Mouse (Mus musculus) inflammation-experienced regulatory T-cells, adult 6 months (primary cell): ENCODE results near the gene Vmn1r121. TPM values are rescaled to one million over a fixed set of nuclear protein-coding genes. Genes with fewer than 3 reads are reported as not detected.
"Not testable (repeated sequence)": the region's sequence is repeated elsewhere in the genome, so short reads cannot be mapped to it uniquely, and the experiment has no call there.

Source experiments
- ATAC-seq: one replicate; pipeline ENCODE4 v1.8.0; 2017
- polyA plus RNA-seq, 3 experiments: library from polyadenylated mRNA; unstranded; fragments of 100-300 nt; shearing (Covaris generic); gene quantifications; one replicate each; pipeline ENCODE4 v1.2.1; 2017

The Vmn1r121 gene
- not detected for polyA plus RNA-seq

DNA sequence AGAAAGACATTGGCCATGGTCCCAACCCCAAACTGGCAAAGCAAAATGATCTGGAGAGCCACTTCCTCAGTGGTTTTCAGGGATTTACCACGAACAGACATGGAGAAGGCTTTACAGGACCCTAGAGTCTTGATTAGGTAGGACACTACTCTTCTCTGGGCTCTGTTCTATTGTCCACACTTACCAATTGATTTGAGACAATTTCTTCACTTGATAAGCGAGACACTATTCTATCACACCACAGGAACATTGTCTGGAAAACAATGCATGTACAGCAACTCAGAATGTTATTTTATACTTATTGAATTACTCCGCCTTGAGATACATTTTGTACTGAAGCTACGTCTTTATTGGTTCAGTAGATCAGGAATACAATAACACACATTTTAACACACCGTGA, at the start of gene Vmn1r121:
TSS of gene Vmn1r121 (minus strand) at position 101 of the 400 bp plus-strand sequence.
- not testable (repeated sequence) for ATAC-seq

GRCm38 (mm10) chr7:21134028-21134427, 35.7 kb upstream of the Vmn1r121 start, which contains the start of gene Vmn1r122:
TSS of gene Vmn1r122 (minus strand) at chr7:21134128.
- not testable (repeated sequence) for ATAC-seq

DNA sequence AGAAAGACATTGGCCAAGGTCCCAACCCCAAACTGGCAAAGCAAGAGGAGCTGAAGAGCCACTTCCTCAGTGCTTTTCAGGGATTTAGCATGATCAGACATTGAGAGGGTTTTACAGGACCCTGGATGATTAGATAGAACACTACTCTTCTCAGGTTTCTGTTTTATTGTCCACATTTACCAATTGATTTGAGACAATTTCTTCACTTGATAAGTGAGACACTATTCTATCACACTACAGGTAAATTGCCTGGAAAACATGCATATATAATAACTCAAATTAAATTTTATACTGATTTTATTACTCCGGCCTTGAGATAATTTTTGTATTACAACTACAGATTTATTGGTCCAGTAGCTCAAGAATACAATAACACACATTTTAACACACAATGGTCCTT, 44.6 kb downstream of the Vmn1r121 start, which contains the start of gene Vmn1r120:
TSS of gene Vmn1r120 (minus strand) at position 101 of the 400 bp plus-strand sequence.
- not testable (repeated sequence) for ATAC-seq

Other genes starting within 250 kb of the Vmn1r121 start
- gene Vmn1r116, start 226.3 kb downstream of the Vmn1r121 start, polyA plus RNA-seq = not detected
- not detected for gene Vmn1r117, start 214.4 kb downstream of the Vmn1r121 start, polyA plus RNA-seq
- not detected for gene Vmn1r118, start 186.2 kb downstream of the Vmn1r121 start, polyA plus RNA-seq
- gene Vmn1r119, start 86.1 kb downstream of the Vmn1r121 start, polyA plus RNA-seq = not detected
- not detected for gene Vmn1r120, start 44.7 kb downstream of the Vmn1r121 start, polyA plus RNA-seq
- not detected for gene Vmn1r122, start 35.6 kb upstream of the Vmn1r121 start, polyA plus RNA-seq
- not detected for gene Vmn1r123, start 63.7 kb upstream of the Vmn1r121 start, polyA plus RNA-seq
- under 1 TPM in 1 of 3 experiments, not detected in 2; 0.27 TPM for gene Gm5157, start 91.9 kb upstream of the Vmn1r121 start, polyA plus RNA-seq
- gene Vmn1r124, start 162.1 kb upstream of the Vmn1r121 start, polyA plus RNA-seq = not detected
- gene Vmn1r125, start 173.7 kb upstream of the Vmn1r121 start, polyA plus RNA-seq = not detected
- gene Vmn1r126, start 203.0 kb upstream of the Vmn1r121 start, polyA plus RNA-seq = not detected
- not detected for gene Vmn1r127, start 221.3 kb upstream of the Vmn1r121 start, polyA plus RNA-seq